Mouse (Mus musculus) embryonic facial prominence, embryonic 13.5 days (tissue): Measurements from ENCODE around the gene Cdh7. TPM values are rescaled to one million over a fixed set of nuclear protein-coding genes. Genes with fewer than 3 reads are reported as not detected.

Experiments used
- ATAC-seq: fragments of 200-750 bp; cut with Nextera tagmentation; 2 replicates; pipeline ENCODE4 v1.8.0; 2017; ENCODE audit warnings: low read depth; ENCODE audit not compliant: insufficient number of reproducible peaks, insufficient read depth, low FRiP score, low TSS enrichment
- H3K27ac ChIP-seq: fragments of 300-500 bp; sonication (generic); 2 replicates; pipeline ENCODE4 v1.5.1; 2015; ENCODE audit warnings: moderate library complexity, mild to moderate bottlenecking, inconsistent platforms
- H3K27me3 ChIP-seq: fragments of 300-500 bp; sonication (generic); 2 replicates; pipeline ENCODE4 v1.6.1; 2015; ENCODE audit warnings: mild to moderate bottlenecking, inconsistent platforms
- H3K36me3 ChIP-seq: fragments of 300-500 bp; sonication (generic); 2 replicates; pipeline ENCODE4 v1.6.1; 2015; ENCODE audit warnings: mild to moderate bottlenecking, inconsistent platforms
- H3K4me1 ChIP-seq: fragments of 300-500 bp; sonication (generic); 2 replicates; pipeline ENCODE4 v1.6.1; 2015; ENCODE audit warnings: inconsistent platforms
- H3K4me2 ChIP-seq: fragments of 300-500 bp; sonication (generic); 2 replicates; pipeline ENCODE4 v1.6.1; 2015; ENCODE audit warnings: moderate library complexity, mild to moderate bottlenecking, inconsistent platforms
- H3K4me3 ChIP-seq: fragments of 300-500 bp; sonication (generic); 2 replicates; pipeline ENCODE4 v1.5.1; 2015; ENCODE audit warnings: mild to moderate bottlenecking, inconsistent platforms
- H3K9ac ChIP-seq: fragments of 300-500 bp; sonication (generic); 2 replicates; pipeline ENCODE4 v1.6.1; 2015; ENCODE audit warnings: mild to moderate bottlenecking, inconsistent platforms
- H3K9me3 ChIP-seq: fragments of 300-500 bp; sonication (generic); 2 replicates; pipeline ENCODE4 v1.6.1; 2016; ENCODE audit warnings: inconsistent platforms
- WGBS: fragments of 180-500 bp; shearing (Covaris S2); methylation state at CpG from one replicate; pipeline ENCODE4 v1.1.7; 2015; ENCODE audit warnings: mixed read lengths; 5-methylcytosine and 5-hydroxymethylcytosine counted together
- polyA plus RNA-seq: library from polyadenylated mRNA; unstranded; fragments of >200 nt; fragmentation: Nextera tagmentation; extraction: Ambion mirVana; gene quantifications from 2 replicates; pipeline ENCODE4 v1.2.1, GENCODE M21; 2015

Cdh7 gene
- 8.3 and 8.5 TPM in 2 replicates for polyA plus RNA-seq

DNA sequence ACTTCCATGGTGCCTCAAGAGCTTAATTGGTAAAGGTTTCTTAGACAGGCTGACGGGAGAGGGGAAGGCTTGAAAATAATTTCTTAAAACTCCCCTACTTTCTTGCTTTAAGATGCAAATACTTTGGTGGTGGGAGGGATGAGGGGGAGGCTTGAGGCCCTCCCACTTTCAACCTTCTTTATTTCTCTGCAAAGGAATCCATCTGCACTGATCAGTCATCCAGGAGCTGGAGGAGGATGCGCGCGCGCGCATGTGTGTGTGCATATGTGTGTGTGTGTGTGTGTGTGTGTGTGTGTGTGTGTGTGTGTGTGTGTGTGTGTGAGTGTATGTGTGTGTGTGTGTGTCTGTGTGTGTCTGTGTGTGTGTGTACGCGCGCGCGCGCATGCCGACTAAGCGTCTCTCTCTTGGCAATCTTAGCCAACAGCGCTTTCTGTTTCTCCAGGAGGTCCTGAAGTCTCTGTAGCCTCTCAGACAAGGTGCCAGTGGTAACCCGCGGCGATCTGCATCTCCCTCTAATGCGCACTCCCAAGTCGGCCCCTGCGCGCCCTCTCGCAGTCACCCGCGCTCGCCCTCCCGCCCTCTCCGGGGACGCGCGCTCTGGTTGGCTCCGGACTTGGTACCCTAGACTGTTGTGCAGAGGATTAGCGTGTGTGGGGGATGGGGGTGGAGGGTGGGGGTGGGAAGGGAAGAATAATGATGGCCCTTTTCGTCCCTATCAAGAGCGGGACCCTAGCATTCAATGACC is at the start of gene Cdh7:
TSS of gene Cdh7 (plus strand) at position 368 of the 745 bp plus-strand sequence.
- Histone ChIP-seq H3K27ac (no peak within 1 kb of the TSS), H3K4me1 (peaks cover 7% of the 10 kb centered on the region; the same call in 1 of the 2 replicates), H3K27me3 (peaks cover 20% of the 10 kb centered on the region), H3K9me3 (no peaks in the 10 kb centered on the region), H3K4me3 (peak within 1 kb of the TSS; percentile 64), H3K4me2 (peak within 1 kb of the TSS; percentile 91), H3K36me3 (no peaks in the 10 kb centered on the region), H3K9ac (peak within 1 kb of the TSS; percentile 69)
- WGBS: under 1% methylated on average over 32 of the region's 35 CpGs
- peak; percentile 71; the same call in 1 of the 2 replicates for ATAC-seq

GRCm38 (mm10) chr1:109932674-109933073 is 49.6 kb upstream of the Cdh7 start:
- no peaks in the 10 kb centered on the region for H3K4me1 ChIP-seq
- no peaks in the 10 kb centered on the region for H3K36me3 ChIP-seq
- WGBS: 65% methylated on average over 3 of the region's 3 CpGs
- no peak overlapping the region for H3K4me3 ChIP-seq
- H3K27me3 ChIP-seq: no peaks in the 10 kb centered on the region
- no peak overlapping the region for H3K9ac ChIP-seq
- H3K9me3 ChIP-seq: no peaks in the 10 kb centered on the region
- ATAC-seq: no peak
- H3K4me2 ChIP-seq: no peak overlapping the region
- H3K27ac ChIP-seq: no peak overlapping the region

DNA sequence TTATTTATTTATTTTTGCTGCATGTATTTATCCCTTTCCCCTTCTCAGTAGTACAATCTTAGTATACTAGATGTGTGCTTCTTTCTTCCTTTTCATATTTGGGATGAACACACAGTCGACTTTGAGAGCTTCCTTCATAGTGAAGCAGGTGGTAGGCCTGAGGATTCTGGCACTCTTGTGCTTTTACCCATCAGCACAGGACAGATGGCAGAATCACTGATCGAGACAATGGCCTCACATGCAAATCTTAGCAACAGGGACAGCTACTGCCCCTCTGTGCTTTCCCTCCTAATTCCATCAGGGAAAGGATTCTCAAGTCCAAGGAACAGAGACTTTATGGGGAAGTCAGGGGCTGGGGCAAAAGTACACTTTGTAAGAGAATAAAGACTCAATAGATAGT is 33.7 kb upstream of the Cdh7 start:
- no peak for ATAC-seq
- H3K4me2 ChIP-seq: no peak overlapping the region
- H3K36me3 ChIP-seq: no peaks in the 10 kb centered on the region
- no peaks in the 10 kb centered on the region for H3K27me3 ChIP-seq
- H3K4me3 ChIP-seq: no peak overlapping the region
- H3K4me1 ChIP-seq: no peaks in the 10 kb centered on the region
- H3K27ac ChIP-seq: no peak overlapping the region
- H3K9ac ChIP-seq: no peak overlapping the region
- H3K9me3 ChIP-seq: no peaks in the 10 kb centered on the region
- WGBS: 67% methylated on average over 2 of the region's 2 CpGs

DNA sequence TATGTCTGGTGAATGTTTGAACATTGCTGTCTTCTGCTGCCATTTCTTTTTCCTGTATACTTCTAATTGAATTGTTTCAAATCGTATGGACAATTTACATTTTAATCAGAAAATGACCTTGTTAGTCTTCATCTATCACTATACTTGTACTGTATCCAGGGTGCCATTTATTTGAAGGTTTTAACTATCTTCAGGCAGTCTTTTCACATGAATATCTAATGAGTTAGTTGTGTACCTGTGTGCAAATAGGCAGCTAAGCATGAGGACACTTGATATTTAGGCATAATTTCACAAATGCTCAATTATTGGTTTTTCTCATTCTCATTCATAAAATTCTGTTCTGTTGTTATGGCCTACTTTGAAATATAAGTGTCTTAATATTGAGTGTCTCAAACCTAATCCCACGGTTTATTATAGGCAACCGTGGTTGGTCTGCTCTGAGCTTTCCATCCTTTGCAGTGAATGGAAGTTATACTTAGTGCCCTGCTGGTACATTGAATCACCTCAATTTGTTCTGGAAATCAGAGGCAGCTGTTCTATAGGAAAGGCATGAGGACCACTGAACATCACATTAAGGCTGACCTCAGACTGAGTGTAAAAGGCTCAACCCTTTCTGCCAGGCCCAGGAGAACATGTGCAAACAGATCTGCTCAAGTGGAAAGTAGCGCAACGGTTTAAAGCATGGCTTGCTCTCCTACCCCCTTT is 10.4 kb upstream of the Cdh7 start:
- Histone ChIP-seq H3K36me3 (no peaks in the 10 kb centered on the region), H3K4me3 (no peak overlapping the region), H3K27ac (no peak overlapping the region), H3K4me1 (no peaks in the 10 kb centered on the region), H3K9me3 (no peaks in the 10 kb centered on the region), H3K9ac (no peak overlapping the region), H3K4me2 (no peak overlapping the region), H3K27me3 (no peaks in the 10 kb centered on the region)
- ATAC-seq: no peak
- 54% methylated on average over 5 of the region's 5 CpGs for WGBS

GRCm38 (mm10) chr1:109972426-109973015 is 9.7 kb upstream of the Cdh7 start:
- Histone ChIP-seq H3K4me1 (no peaks in the 10 kb centered on the region), H3K9me3 (no peaks in the 10 kb centered on the region), H3K27me3 (no peaks in the 10 kb centered on the region), H3K4me2 (no peak overlapping the region), H3K27ac (no peak overlapping the region), H3K9ac (no peak overlapping the region), H3K36me3 (no peaks in the 10 kb centered on the region), H3K4me3 (no peak overlapping the region)
- WGBS: 49% methylated on average over 4 of the region's 4 CpGs
- no peak for ATAC-seq

DNA sequence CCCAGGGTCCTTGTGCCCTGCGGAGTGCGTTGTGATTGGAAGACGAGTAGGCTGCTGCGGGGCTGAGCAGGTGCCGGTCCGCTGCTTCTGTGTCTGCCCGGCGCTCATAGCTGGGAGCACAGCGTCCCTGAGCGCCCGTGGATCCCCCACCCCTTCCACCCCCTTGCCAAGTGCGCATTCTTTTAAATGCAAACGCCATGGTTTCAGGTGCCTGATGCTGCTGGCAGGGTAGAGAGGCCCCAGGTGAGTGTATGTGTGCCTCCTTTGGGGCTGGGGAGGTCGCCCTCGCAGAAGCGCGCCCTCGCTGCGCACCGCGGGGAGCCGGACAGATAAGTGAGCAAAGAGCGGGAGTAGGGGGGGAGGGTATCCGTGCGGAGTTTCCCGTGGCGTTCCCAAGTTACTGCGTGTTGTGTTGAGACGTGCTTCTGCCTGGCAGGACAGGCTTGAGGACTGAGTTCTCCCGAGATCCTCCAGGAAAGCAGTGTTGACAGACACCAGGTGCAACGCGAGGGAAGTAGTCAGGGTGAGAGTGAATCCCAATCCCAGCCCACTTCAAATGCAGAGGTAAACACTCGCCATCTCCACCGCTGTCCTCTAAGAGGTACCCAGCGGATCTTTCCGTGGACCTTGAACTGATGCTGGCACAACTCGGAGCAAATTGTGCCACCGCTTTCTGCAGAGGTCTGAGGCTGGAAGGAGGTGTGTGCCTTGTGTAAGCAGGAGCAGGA is 742 bp downstream of the Cdh7 start:
- under 1% methylated on average over 38 of the region's 38 CpGs for WGBS
- peak; percentile 56; the same call in 1 of the 2 replicates for ATAC-seq
- peaks cover 20% of the 10 kb centered on the region for H3K27me3 ChIP-seq
- no peaks in the 10 kb centered on the region for H3K36me3 ChIP-seq
- H3K27ac ChIP-seq: no peak overlapping the region
- no peaks in the 10 kb centered on the region for H3K9me3 ChIP-seq
- H3K9ac ChIP-seq: peak overlapping the region; percentile 69
- H3K4me2 ChIP-seq: peak overlapping the region; percentile 91
- H3K4me1 ChIP-seq: peaks cover 7% of the 10 kb centered on the region; the same call in 1 of the 2 replicates
- H3K4me3 ChIP-seq: peak overlapping the region; percentile 64

GRCm38 (mm10) chr1:109983537-109983912 is 1.3 kb downstream of the Cdh7 start:
- Histone ChIP-seq H3K27ac (no peak overlapping the region), H3K9ac (no peak overlapping the region), H3K36me3 (no peaks in the 10 kb centered on the region), H3K4me1 (peaks cover 7% of the 10 kb centered on the region; the same call in 1 of the 2 replicates), H3K27me3 (peaks cover 20% of the 10 kb centered on the region), H3K9me3 (no peaks in the 10 kb centered on the region), H3K4me2 (peak overlapping the region; percentile 91), H3K4me3 (peak overlapping the region; percentile 64)
- ATAC-seq: no peak
- WGBS: 22% methylated on average over 6 of the region's 6 CpGs

DNA sequence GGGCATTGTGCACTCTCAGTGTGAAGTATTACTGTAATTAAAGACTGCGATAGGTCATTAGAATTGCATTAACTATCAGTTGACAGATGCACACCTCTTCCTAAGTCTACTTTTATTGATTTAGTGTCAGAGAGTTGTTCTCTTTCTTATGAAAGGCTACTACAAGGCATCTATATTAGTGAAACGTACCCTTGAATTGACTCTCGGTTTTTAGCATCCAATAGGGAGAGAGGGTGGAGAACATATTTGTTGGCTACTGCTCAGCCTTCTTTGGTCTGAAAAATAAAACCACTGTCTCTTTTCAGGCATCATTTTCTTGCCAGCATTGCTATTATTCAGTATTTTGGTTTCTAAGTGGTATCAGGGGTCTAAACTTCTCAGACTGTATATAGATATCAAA is 2.5 kb downstream of the Cdh7 start:
- ATAC-seq: no peak
- Histone ChIP-seq H3K4me1 (peaks cover 7% of the 10 kb centered on the region; the same call in 1 of the 2 replicates), H3K4me3 (no peak overlapping the region), H3K9ac (no peak overlapping the region), H3K4me2 (0 out of 2 replicates have a peak overlapping the region, but pooled peaks have one; percentile 18), H3K9me3 (no peaks in the 10 kb centered on the region), H3K36me3 (no peaks in the 10 kb centered on the region), H3K27ac (no peak overlapping the region), H3K27me3 (peaks cover 20% of the 10 kb centered on the region)
- 55% methylated on average over 3 of the region's 3 CpGs for WGBS

GRCm38 (mm10) chr1:109985468-109985867 is 3.2 kb downstream of the Cdh7 start:
- 9% methylated on average over 1 of the region's 1 CpGs for WGBS

DNA sequence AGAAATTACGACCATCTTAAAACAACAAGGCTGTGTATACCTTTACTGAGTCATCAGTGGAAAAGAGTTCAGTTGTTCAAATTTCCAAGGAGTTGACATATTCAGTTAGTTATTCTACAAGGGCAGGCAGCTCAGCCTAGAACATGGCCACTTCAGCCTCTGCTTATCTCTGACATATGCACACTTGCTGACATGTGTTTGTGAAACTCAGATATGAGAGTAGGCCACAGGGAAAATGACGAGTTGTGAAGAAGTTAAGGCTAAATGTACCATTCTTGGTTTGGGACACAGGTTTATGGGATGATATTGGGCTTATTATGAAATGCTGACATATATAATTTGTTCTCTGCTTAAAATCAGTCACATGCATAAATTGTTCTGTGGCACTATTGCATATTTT is 7.3 kb downstream of the Cdh7 start:
- Histone ChIP-seq H3K4me3 (no peak overlapping the region), H3K4me1 (no peaks in the 10 kb centered on the region), H3K9ac (no peak overlapping the region), H3K9me3 (no peaks in the 10 kb centered on the region), H3K4me2 (no peak overlapping the region), H3K27ac (no peak overlapping the region), H3K27me3 (0 out of 2 replicates have a peak, but pooled peaks cover 4% of the 10 kb centered on the region), H3K36me3 (no peaks in the 10 kb centered on the region)
- 71% methylated on average over 2 of the region's 2 CpGs for WGBS
- ATAC-seq: no peak

More at GRCm38 (mm10) chr1:109985468-109985867, 3.2 kb downstream of the Cdh7 start:
- H3K9ac ChIP-seq: no peak overlapping the region
- no peak for ATAC-seq
- no peak overlapping the region for H3K27ac ChIP-seq
- H3K4me3 ChIP-seq: no peak overlapping the region
- H3K4me2 ChIP-seq: no peak overlapping the region
- peaks cover 7% of the 10 kb centered on the region; the same call in 1 of the 2 replicates for H3K4me1 ChIP-seq
- no peaks in the 10 kb centered on the region for H3K36me3 ChIP-seq
- H3K27me3 ChIP-seq: peaks cover 20% of the 10 kb centered on the region
- H3K9me3 ChIP-seq: no peaks in the 10 kb centered on the region

- Histone ChIP-seq H3K4me2 (no peak overlapping the region), H3K4me3 (no peak overlapping the region), H3K27me3 (no peaks in the 10 kb centered on the region), H3K9me3 (no peaks in the 10 kb centered on the region), H3K27ac (no peak overlapping the region), H3K9ac (no peak overlapping the region), H3K4me1 (no peaks in the 10 kb centered on the region), H3K36me3 (no peaks in the 10 kb centered on the region)
- 80% methylated on average over 5 of the region's 5 CpGs for WGBS
- ATAC-seq: no peak
Observed at GRCm38 (mm10) chr1:109993906-109994305, 11.7 kb downstream of the Cdh7 start.
